Mouse (Mus musculus): ENCODE data around the gene Lhx5. TPM values are rescaled to one million over a fixed set of nuclear protein-coding genes. Genes with fewer than 3 reads are reported as not detected.

The Lhx5 gene
- total RNA-seq (2023): not detected

GRCm38 (mm10) chr5:120431649-120432485 lies at the start of gene Lhx5:
Gene Lhx5, plus strand, starts transcription at chr5:120431699.

GRCm38 (mm10) chr5:120472770-120473169 lies 41.3 kb downstream of the Lhx5 start, which contains the start of gene Sdsl:
Gene Sdsl, minus strand, starts transcription at chr5:120472810.

GRCm38 (mm10) chr5:120476296-120476695 lies 44.8 kb downstream of the Lhx5 start, which contains the start of gene Sds:
Gene Sds, plus strand, starts transcription at chr5:120476526.

Other genes starting within 250 kb of the Lhx5 start
- not detected for gene Sdsl, start 41.1 kb downstream of the Lhx5 start, total RNA-seq (2023)
- not detected for gene Sds, start 44.8 kb downstream of the Lhx5 start, total RNA-seq (2023)
- gene Plbd2, start 71.9 kb downstream of the Lhx5 start, total RNA-seq (2023): 18.9 TPM
- gene Slc8b1, start 79.5 kb downstream of the Lhx5 start, total RNA-seq (2023): 6.1 TPM
- 65.6 TPM for gene Tpcn1, start 157.0 kb downstream of the Lhx5 start, total RNA-seq (2023)
- gene Iqcd, start 157.3 kb downstream of the Lhx5 start, total RNA-seq (2023): 1.2 TPM
- 5.7 TPM for gene Rita1, start 180.9 kb downstream of the Lhx5 start, total RNA-seq (2023)
- 118 TPM for gene Ddx54, start 181.0 kb downstream of the Lhx5 start, total RNA-seq (2023)
- gene Cfap73, start 202.5 kb downstream of the Lhx5 start, total RNA-seq (2023): not detected
- gene Rasal1, start 217.1 kb downstream of the Lhx5 start, total RNA-seq (2023): 34.9 TPM